Mouse (Mus musculus) MEL (cell line): ENCODE data around the gene Cabp2. TPM values are rescaled to one million over a fixed set of nuclear protein-coding genes. Genes with fewer than 3 reads are reported as not detected.

Experiments
- DNase-seq: peaks from one replicate; pipeline ENCODE4 v3.0.0; 2011; ENCODE audit warnings: low read depth, low spot score
- H3K27ac ChIP-seq: 2 replicates; pipeline ENCODE4 v1.5.1; 2012; ENCODE audit warnings: low read depth, mild to moderate bottlenecking, control low read depth, low read length, moderate library complexity; ENCODE audit not compliant: control insufficient read depth
- H3K27me3 ChIP-seq, 2 experiments: fragments of 150-350 bp in 1 of 2; sonication (generic) in 1 of 2; 2 replicates each; pipeline ENCODE4 v1.6.1; 2012; ENCODE audit warnings: low read length in 2 of 2, mild to moderate bottlenecking in 2 of 2, improper control_type of control experiment in 1 of 2, moderate library complexity in 1 of 2; ENCODE audit not compliant: insufficient read depth in 2 of 2, control insufficient read depth in 1 of 2
- H3K36me3 ChIP-seq, 2 experiments: 2 replicates each; pipeline ENCODE4 v1.6.1; 2012 to 2014; ENCODE audit warnings: low read length in 2 of 2, improper control_type of control experiment in 1 of 2, inconsistent platforms in 1 of 2, mild to moderate bottlenecking in 1 of 2; ENCODE audit not compliant: insufficient read depth in 2 of 2, control insufficient read depth in 1 of 2
- H3K4me1 ChIP-seq, 2 experiments: fragments of 150-350 bp in 1 of 2; sonication (generic) in 1 of 2; 2 replicates each; pipeline ENCODE4 v1.6.1; 2012; ENCODE audit warnings: low read length in 2 of 2, improper control_type of control experiment in 1 of 2, mild to moderate bottlenecking in 1 of 2; ENCODE audit not compliant: insufficient read depth in 2 of 2, control insufficient read depth in 1 of 2
- H3K4me3 ChIP-seq, 2 experiments: fragments of 150-350 bp in 1 of 2; sonication (generic) in 1 of 2; 2 replicates each; pipeline ENCODE4 v1.5.1; 2012; ENCODE audit warnings: low read depth in 2 of 2, low read length in 2 of 2, mild to moderate bottlenecking in 2 of 2, moderate library complexity in 2 of 2, control low read depth in 1 of 2, improper control_type of control experiment in 1 of 2; ENCODE audit not compliant: control insufficient read depth in 1 of 2, insufficient read depth in 1 of 2
- H3K79me2 ChIP-seq: 2 replicates; pipeline ENCODE4 v1.6.1; 2012; ENCODE audit warnings: mild to moderate bottlenecking, low read length, moderate library complexity; ENCODE audit not compliant: control insufficient read depth, poor library complexity, insufficient read depth
- H3K9ac ChIP-seq: 2 replicates; pipeline ENCODE4 v1.6.1; 2012; ENCODE audit warnings: low read depth, mild to moderate bottlenecking, control low read depth, low read length, moderate library complexity; ENCODE audit not compliant: control insufficient read depth, poor library complexity, severe bottlenecking
- H3K9me3 ChIP-seq: fragments of 150-350 bp; sonication (generic); replicated peaks from 2 replicates; pipeline ENCODE4 v1.6.1; 2012; ENCODE audit warnings: mild to moderate bottlenecking, low read length, improper control_type of control experiment, moderate library complexity; ENCODE audit not compliant: insufficient read depth
- CHD2 ChIP-seq: IDR thresholded peaks from 2 replicates; pipeline ENCODE4 v1.6.1; 2011; ENCODE audit warnings: low read length, improper control_type of control experiment
- EP300 ChIP-seq, 2 experiments: IDR thresholded peaks; 2 replicates each; pipeline ENCODE4 v1.6.1; 2011; ENCODE audit warnings: improper control_type of control experiment in 2 of 2, low read length in 2 of 2, low read depth in 1 of 2, mild to moderate bottlenecking in 1 of 2
- ETS1 ChIP-seq: IDR thresholded peaks from 2 replicates; pipeline ENCODE4 v1.6.1; 2012; ENCODE audit warnings: low read depth, mild to moderate bottlenecking, inconsistent platforms, low read length, improper control_type of control experiment, moderate library complexity
- GABPA ChIP-seq: IDR thresholded peaks from 2 replicates; pipeline ENCODE4 v1.6.1; 2012; ENCODE audit warnings: low read depth, mild to moderate bottlenecking, inconsistent platforms, low read length, improper control_type of control experiment, moderate library complexity
- HCFC1 ChIP-seq: IDR thresholded peaks from 2 replicates; pipeline ENCODE4 v1.6.1; 2012; ENCODE audit warnings: low read depth, mild to moderate bottlenecking, inconsistent platforms, low read length, improper control_type of control experiment, moderate library complexity
- KAT2A ChIP-seq: conservative IDR thresholded peaks from 2 replicates; pipeline ENCODE4 v1.6.1; 2012; ENCODE audit warnings: low read depth, low read length, improper control_type of control experiment, inconsistent platforms
- MAFK ChIP-seq: IDR thresholded peaks from 2 replicates; pipeline ENCODE4 v1.6.1; 2011; ENCODE audit warnings: low read depth, mild to moderate bottlenecking, low read length, improper control_type of control experiment, borderline replicate concordance
- MAX ChIP-seq: IDR thresholded peaks from 2 replicates; pipeline ENCODE4 v1.6.1; 2011; ENCODE audit warnings: low read length, improper control_type of control experiment
- MEF2A ChIP-seq: IDR thresholded peaks from 2 replicates; pipeline ENCODE4 v1.6.1; 2014; ENCODE audit warnings: low read depth, mild to moderate bottlenecking, inconsistent platforms, low read length, improper control_type of control experiment; ENCODE audit not compliant: poor library complexity, insufficient replicate concordance, severe bottlenecking; ENCODE audit errors: extremely low read depth
- MYB ChIP-seq: IDR thresholded peaks from 2 replicates; pipeline ENCODE4 v1.6.1; 2011; ENCODE audit warnings: mild to moderate bottlenecking, low read depth, low read length, improper control_type of control experiment
- POLR2A ChIP-seq, 2 experiments: IDR thresholded peaks; 2 replicates each; pipeline ENCODE4 v1.6.1; 2011 to 2012; ENCODE audit warnings: low read length in 2 of 2, mild to moderate bottlenecking in 2 of 2, control low read depth in 1 of 2, improper control_type of control experiment in 1 of 2, low read depth in 1 of 2, moderate library complexity in 1 of 2; ENCODE audit not compliant: control insufficient read depth in 1 of 2, insufficient read depth in 1 of 2, poor library complexity in 1 of 2
- POLR2AphosphoS2 ChIP-seq: IDR thresholded peaks from 2 replicates; pipeline ENCODE4 v1.6.1; 2011; ENCODE audit warnings: low read length, improper control_type of control experiment
- POLR2AphosphoS5 ChIP-seq: IDR thresholded peaks from 2 replicates; pipeline ENCODE4 v1.6.1; 2012; ENCODE audit warnings: low read depth, borderline replicate concordance, mild to moderate bottlenecking, inconsistent platforms, low read length, moderate library complexity, mixed read lengths
- RAD21 ChIP-seq: IDR thresholded peaks from 2 replicates; pipeline ENCODE4 v1.6.1; 2011; ENCODE audit warnings: mild to moderate bottlenecking, low read depth, low read length, improper control_type of control experiment
- RCOR1 ChIP-seq: IDR thresholded peaks from 2 replicates; pipeline ENCODE4 v1.6.1; 2012; ENCODE audit warnings: low read depth, mild to moderate bottlenecking, inconsistent platforms, low read length, improper control_type of control experiment
- SMC3 ChIP-seq: IDR thresholded peaks from 2 replicates; pipeline ENCODE4 v1.6.1; 2011; ENCODE audit warnings: low read depth, low read length, improper control_type of control experiment
- UBTF ChIP-seq: IDR thresholded peaks from 2 replicates; pipeline ENCODE4 v1.6.1; 2012; ENCODE audit warnings: low read depth, mild to moderate bottlenecking, inconsistent platforms, low read length, improper control_type of control experiment, moderate library complexity, borderline replicate concordance; ENCODE audit not compliant: insufficient read depth
- USF1 ChIP-seq: IDR thresholded peaks from 2 replicates; pipeline ENCODE4 v1.6.1; 2014; ENCODE audit warnings: low read depth, mild to moderate bottlenecking, inconsistent platforms, low read length, improper control_type of control experiment, moderate library complexity
- USF2 ChIP-seq, 2 experiments: IDR thresholded peaks; 2 replicates each; pipeline ENCODE4 v1.6.1; 2011 to 2012; ENCODE audit warnings: improper control_type of control experiment in 2 of 2, low read length in 2 of 2, borderline replicate concordance in 1 of 2, inconsistent platforms in 1 of 2, low read depth in 1 of 2, mild to moderate bottlenecking in 1 of 2; ENCODE audit not compliant: insufficient read depth in 1 of 2
- ZC3H11A ChIP-seq: IDR thresholded peaks from 2 replicates; pipeline ENCODE4 v1.6.1; 2012; ENCODE audit warnings: low read depth, mild to moderate bottlenecking, inconsistent platforms, low read length, improper control_type of control experiment
- ZKSCAN1 ChIP-seq: IDR thresholded peaks from 2 replicates; pipeline ENCODE4 v1.6.1; 2012; ENCODE audit warnings: low read depth, mild to moderate bottlenecking, inconsistent platforms, low read length, improper control_type of control experiment, moderate library complexity
- ZMIZ1 ChIP-seq: IDR thresholded peaks from 2 replicates; pipeline ENCODE4 v1.6.1; 2012; ENCODE audit warnings: low read depth, mild to moderate bottlenecking, inconsistent platforms, low read length, improper control_type of control experiment, moderate library complexity
- ZNF384 ChIP-seq: IDR thresholded peaks from 2 replicates; pipeline ENCODE4 v1.6.1; 2012; ENCODE audit warnings: low read depth, mild to moderate bottlenecking, inconsistent platforms, low read length, improper control_type of control experiment
- polyA plus RNA-seq, 2 experiments: library from polyadenylated mRNA; stranded (reverse) in 1 of 2; unstranded in 1 of 2; fragments of >175 nt in 1 of 2; fragments of >200 nt in 1 of 2; gene quantifications; 2 replicates each; pipeline versions ENCODE4 v1.2.1 to v1.2.4; 2012; ENCODE audit warnings: low replicate concordance in 2 of 2, low read depth in 1 of 2; ENCODE audit not compliant: insufficient read length in 2 of 2, insufficient read depth in 1 of 2, missing spikeins in 1 of 2
- total RNA-seq: library from RNA; depleted of rRNA; stranded (reverse); fragments of 300-350 nt; gene quantifications from 2 replicates; pipeline ENCODE4 v1.2.3, GENCODE M21; 2012

The Cabp2 gene
- total and polyA plus RNA-seq, 3 experiments = 0.14 TPM; not detected in 2

GRCm38 (mm10) chr19:4115144-4115543 lies 33.8 kb downstream of the Cabp2 start:
- Histone ChIP-seq H3K9me3 (no peaks in the 10 kb centered on the region), H3K79me2 (peaks cover 2% of the 10 kb centered on the region; the same call in 1 of the 2 replicates), H3K4me1 (peaks cover 16 to 25% of the 10 kb centered on the region in 2 experiments), H3K4me3 (no peak overlapping the region)
- TF ChIP-seq USF2 (IDR thresholded peaks at IDR 0.05; ENCODE audit: borderline replicate concordance in 1 of 2, insufficient read depth in 1 of 2, low read depth in 1 of 2, low read length in 2 of 2) = no peak
- no peak for TF ChIP-seq ETS1
- no peak for TF ChIP-seq MEF2A
- TF ChIP-seq EP300 (IDR thresholded peaks at IDR 0.05; ENCODE audit: low read depth in 1 of 2, low read length in 2 of 2) = no peak
- TF ChIP-seq CHD2 = no peak
- no peak for TF ChIP-seq ZKSCAN1
- no peak for TF ChIP-seq GABPA
- TF ChIP-seq RAD21 = no peak
- no peak for TF ChIP-seq MAX
- no peak for TF ChIP-seq SMC3
- TF ChIP-seq POLR2A (IDR thresholded peaks at IDR 0.05; ENCODE audit: control insufficient read depth in 1 of 2, insufficient read depth in 1 of 2, low read depth in 1 of 2, low read length in 2 of 2, poor library complexity in 1 of 2) = no peak
- TF ChIP-seq MYB = no peak
- no peak for TF ChIP-seq USF1
- no peak for TF ChIP-seq POLR2AphosphoS2
- TF ChIP-seq UBTF = no peak
- no peak for TF ChIP-seq MAFK
- TF ChIP-seq ZC3H11A = no peak
- TF ChIP-seq KAT2A = no peak
- TF ChIP-seq, all 39 proteins: peak for 0
- H3K27me3 ChIP-seq = no peaks in the 10 kb centered on the region
- peaks cover 2 to 23% of the 10 kb centered on the region in 2 experiments; a peak in 3 of 4 replicates for H3K36me3 ChIP-seq
- H3K27ac ChIP-seq = no peak overlapping the region
- no peak overlapping the region for H3K9ac ChIP-seq
- no peak for DNase-seq

- Histone ChIP-seq H3K4me1 (peaks cover 20 to 31% of the 10 kb centered on the region in 2 experiments), H3K9me3 (no peaks in the 10 kb centered on the region), H3K9ac (no peak overlapping the region), H3K36me3 (peaks cover 2 to 29% of the 10 kb centered on the region in 2 experiments; a peak in 3 of 4 replicates), H3K27ac (no peak overlapping the region), H3K27me3 (no peaks in the 10 kb centered on the region), H3K4me3 (no peak overlapping the region), H3K79me2 (peaks cover 4% of the 10 kb centered on the region)
- DNase-seq = no peak
- TF ChIP-seq ZNF384 = no peak
- no peak for TF ChIP-seq RCOR1
- TF ChIP-seq POLR2AphosphoS5 = no peak
- TF ChIP-seq ZMIZ1 = no peak
- no peak for TF ChIP-seq HCFC1
Measured at GRCm38 (mm10) chr19:4115816-4116215, 34.4 kb downstream of the Cabp2 start.
